ENCODE assay signal across 11 mouse cellular contexts in the genomic region with DNA sequence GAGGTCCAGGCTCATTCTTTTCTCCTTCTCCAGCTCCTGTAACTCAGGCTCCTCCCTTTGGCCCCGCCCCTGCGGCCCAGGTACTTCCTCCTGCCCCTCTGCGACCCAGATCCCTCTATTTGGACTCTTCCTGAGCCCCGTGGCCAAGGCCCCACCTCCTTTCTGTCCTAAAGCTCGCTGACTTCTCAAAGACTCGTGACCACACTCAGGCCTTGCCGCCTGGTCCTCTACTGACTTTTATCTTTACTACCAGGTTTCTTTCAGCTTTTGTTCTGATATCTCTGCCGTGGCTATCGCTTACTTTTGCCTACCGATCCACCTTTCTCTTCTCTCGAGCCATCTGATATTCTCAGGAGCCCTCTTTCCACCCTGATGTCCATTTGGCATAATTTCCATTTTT. TPM values are rescaled to one million over a fixed set of nuclear protein-coding genes. Genes with fewer than 3 reads are reported as not detected.
A peak's percentile ranks its signal among the peaks of the same experiment; 100 is the strongest.
DNase-seq lines count a peak whose midpoint lies in the region; ATAC-seq lines count a peak whose summit lies in the region.
"Had no signal": no experiment of that assay in that cellular context is flagged by ENCODE, and none has a peak within 500 bp of the region (broad histone marks: within the 10 kb centered on the region; RNA-seq: fewer than 3 reads in every experiment).

No protein-coding gene starts in this region.

- no peak for ATAC-seq in limb, embryonic 11.5 days (ENCODE audit: insufficient number of reproducible peaks, low FRiP score, low TSS enrichment, low read depth)
- ATAC-seq: forebrain, embryonic 15.5 days had no signal

- H3K36me3 ChIP-seq in limb, embryonic 11.5 days (ENCODE audit: control insufficient read depth, insufficient read depth, low read length) = no peaks in the 10 kb centered on the region

- H3K4me1 ChIP-seq in limb, embryonic 11.5 days (ENCODE audit: control insufficient read depth, insufficient read depth, low read length) = no peaks in the 10 kb centered on the region
- H3K4me1 ChIP-seq: hindbrain, embryonic 15.5 days had no signal

- peaks cover 96% of the 10 kb centered on the region for H3K27me3 ChIP-seq in limb, embryonic 11.5 days (ENCODE audit: control insufficient read depth, insufficient read depth, low read length)

- intact Hi-C loops in gastrocnemius, postnatal 14 days (cut with DNase I; ENCODE audit: low total_unique reads) = no loop called here

- peak; percentile 21 to 32 for DNase-seq in kidney, postnatal 4 days
- DNase-seq in kidney, postnatal 25 days = no peak
- peak; percentile 24 for DNase-seq in CD4-positive helper T cell, adult 2 months (ENCODE audit: low read depth, low spot score)
- DNase-seq in MEL-GATA-1-ER (ENCODE audit: extremely low read depth, low read depth) = peak; percentile 26
- DNase-seq in limb, embryonic 11.5 days (ENCODE audit: low spot score) = no peak
- no peak for DNase-seq in frontal cortex, adult 2 months (ENCODE audit: extremely low spot score in 1 of 2, low spot score in 1 of 2)
- no peak for DNase-seq in gastrocnemius, postnatal 14 days
- DNase-seq: cerebellum, adult 2 months had no signal

- no peak overlapping the region for H3K9ac ChIP-seq in limb, embryonic 11.5 days (ENCODE audit: low read length)
- H3K9ac ChIP-seq: forebrain, embryonic 15.5 days; hindbrain, embryonic 15.5 days had no signal

- peak overlapping the region; percentile 11; the same call in 1 of the 2 replicates for H3K4me3 ChIP-seq in limb, embryonic 11.5 days (ENCODE audit: low read depth, low read length)
- H3K4me3 ChIP-seq: hindbrain, embryonic 15.5 days had no signal

- H3K9me3 ChIP-seq in limb, embryonic 11.5 days (ENCODE audit: control insufficient read depth, low read length) = peaks cover 7% of the 10 kb centered on the region; the same call in 1 of the 2 replicates
- H3K9me3 ChIP-seq: hindbrain, embryonic 15.5 days had no signal

- peak overlapping the region; percentile 31; the same call in 1 of the 2 replicates for H3K4me2 ChIP-seq in limb, embryonic 11.5 days (ENCODE audit: low read depth, severe bottlenecking)
- H3K4me2 ChIP-seq: forebrain, embryonic 15.5 days; hindbrain, embryonic 15.5 days had no signal

- WGBS in limb, embryonic 11.5 days = 16% methylated on average over 11 of the region's 11 CpGs

- no peak overlapping the region for H3K27ac ChIP-seq in limb, embryonic 11.5 days (replicated peaks; ENCODE audit: low read depth, low read length)
- H3K27ac ChIP-seq: forebrain, embryonic 15.5 days; hindbrain, embryonic 15.5 days had no signal

RNA-seq across cellular contexts. Expression of a gene that starts 10.8 kb away (rescaled TPM):
- polyA plus RNA-seq in limb, embryonic 11.5 days (2014; fragmentation: Nextera tagmentation; extraction: Ambion mirVana) = 0.52 TPM in 1 of 2 replicates, not detected in the other
- polyA plus RNA-seq in frontal cortex, adult 2 months (2012; rRNA removed) = 0.25 TPM in 1 of 2 replicates, not detected in the other
- under 1 TPM in 1 of 2 experiments, not detected in 1; 0.90 TPM for total RNA-seq in gastrocnemius, postnatal 14 days (2021)
- total RNA-seq: left cerebral cortex, postnatal 36 days had no signal
- polyA plus RNA-seq: cerebellum, adult 2 months; hindbrain, embryonic 15.5 days had no signal

RNA-seq across cellular contexts. Expression of a gene that starts 12.2 kb away (rescaled TPM):
- 46.5 and 50.9 TPM in 2 replicates for polyA plus RNA-seq in limb, embryonic 11.5 days (2014; fragmentation: Nextera tagmentation; extraction: Ambion mirVana)
- 58.4 and 62.8 TPM in 2 replicates for polyA plus RNA-seq in frontal cortex, adult 2 months (2012; rRNA removed)
- total RNA-seq in gastrocnemius, postnatal 14 days (2021) = 1 to 10 TPM; 3.5 to 5.3 TPM

RNA-seq across cellular contexts. Expression of a gene that starts 30.5 kb away (rescaled TPM):
- 10.8 and 14.0 TPM in 2 replicates for polyA plus RNA-seq in limb, embryonic 11.5 days (2014; fragmentation: Nextera tagmentation; extraction: Ambion mirVana)
- 68.8 and 69.8 TPM in 2 replicates for polyA plus RNA-seq in frontal cortex, adult 2 months (2012; rRNA removed)
- total RNA-seq in gastrocnemius, postnatal 14 days (2021) = 100 to 1,000 TPM; 122 to 151 TPM

Comparison
In these comparisons a context has a peak if more than half of its experiments do, and no peak if none do; other contexts are left out.
1. DNase-seq: peak in kidney, postnatal 4 days (2 of 2), CD4-positive helper T cell, adult 2 months (single experiment) and MEL-GATA-1-ER (single experiment); none in kidney, postnatal 25 days (0 of 2), limb, embryonic 11.5 days (single experiment), frontal cortex, adult 2 months (0 of 2) and gastrocnemius, postnatal 14 days (single experiment).